Mouse (Mus musculus) forebrain, embryonic 10.5 days (tissue): ENCODE data around the gene Ugt1a9. TPM values are rescaled to one million over a fixed set of nuclear protein-coding genes. Genes with fewer than 3 reads are reported as not detected.

Experiments
- DNase-seq: peaks from one replicate; pipeline ENCODE4 v3.0.0-alpha.2; 2017; ENCODE audit warnings: low spot score; ENCODE audit errors: extremely low spot score
- H3K27ac ChIP-seq: fragments of 300-500 bp; sonication (generic); 2 replicates; pipeline ENCODE4 v1.5.1; 2016; ENCODE audit warnings: mild to moderate bottlenecking
- H3K27me3 ChIP-seq: fragments of 300-500 bp; sonication (generic); 2 replicates; pipeline ENCODE4 v1.6.1; 2016; ENCODE audit warnings: mild to moderate bottlenecking; ENCODE audit not compliant: poor library complexity, severe bottlenecking
- H3K36me3 ChIP-seq: fragments of 300-500 bp; sonication (generic); replicated peaks from 2 replicates; pipeline ENCODE4 v1.6.1; 2016; ENCODE audit warnings: mild to moderate bottlenecking, moderate library complexity
- H3K4me1 ChIP-seq: fragments of 300-500 bp; sonication (generic); 2 replicates; pipeline ENCODE4 v1.6.1; 2016
- H3K4me3 ChIP-seq: fragments of 300-500 bp; sonication (generic); 2 replicates; pipeline ENCODE4 v1.5.1; 2016; ENCODE audit warnings: mild to moderate bottlenecking, moderate library complexity
- H3K9me3 ChIP-seq: fragments of 300-500 bp; sonication (generic); 2 replicates; pipeline ENCODE4 v1.6.1; 2016; ENCODE audit warnings: mild to moderate bottlenecking, moderate library complexity
- WGBS: fragments of 180-500 bp; shearing (Covaris S2); methylation state at CpG from one replicate; pipeline ENCODE4 v1.1.7; 2016; 5-methylcytosine and 5-hydroxymethylcytosine counted together
- polyA plus RNA-seq: library from polyadenylated mRNA; unstranded; fragments of >200 nt; fragmentation: Nextera tagmentation; extraction: Ambion mirVana; gene quantifications from 2 replicates; pipeline ENCODE4 v1.2.1, GENCODE M21; 2016

The Ugt1a9 gene
- polyA plus RNA-seq, 1 experiment from 2014 or later: not detected

DNA sequence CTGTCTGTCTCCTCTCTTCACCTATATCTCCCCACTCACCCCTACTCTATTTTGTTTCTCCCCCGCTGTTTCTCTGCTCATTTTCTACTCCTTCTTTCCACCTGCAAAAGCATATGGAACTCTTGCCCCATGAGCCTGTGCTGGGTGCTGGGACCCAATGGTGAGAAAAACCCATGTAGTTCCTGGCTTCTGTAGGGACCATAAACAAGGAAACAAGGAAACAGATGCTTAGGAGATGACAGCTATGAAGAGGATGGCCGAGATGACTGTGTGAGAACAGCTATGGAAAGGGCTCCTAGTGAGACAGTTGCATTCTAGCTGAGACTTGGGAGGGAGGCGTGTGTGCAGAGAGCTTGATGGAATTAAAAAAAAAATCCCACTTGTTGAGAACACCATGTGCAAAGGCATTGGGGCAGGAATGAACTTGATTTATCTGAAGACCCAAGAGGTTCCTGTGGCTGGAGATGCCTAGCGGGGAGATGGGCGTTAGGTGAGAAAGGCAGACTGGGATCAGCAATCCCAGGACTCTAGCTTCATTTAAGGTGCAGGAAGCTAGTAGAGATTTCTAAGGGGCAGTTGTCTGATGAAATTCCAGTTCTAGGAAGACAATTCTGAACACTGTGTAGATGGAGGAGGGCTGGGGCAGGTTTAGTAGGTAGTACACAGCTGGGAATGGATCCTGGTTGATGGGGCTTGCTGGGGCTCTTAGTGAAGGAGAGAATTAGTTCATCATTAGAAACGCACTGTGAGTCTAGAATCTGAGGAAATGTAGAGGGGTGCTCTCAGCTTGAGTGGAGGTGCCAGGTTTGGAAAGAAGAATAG lies 160.6 kb downstream of the Ugt1a9 start:
- H3K27ac ChIP-seq: no peak overlapping the region
- H3K36me3 ChIP-seq: no peaks in the 10 kb centered on the region
- peaks cover 100% of the 10 kb centered on the region for H3K9me3 ChIP-seq
- no peak overlapping the region for H3K4me3 ChIP-seq
- no peaks in the 10 kb centered on the region for H3K4me1 ChIP-seq
- no peaks in the 10 kb centered on the region for H3K27me3 ChIP-seq
- 80% methylated on average over 6 of the region's 6 CpGs for WGBS
- DNase-seq: no peak

DNA sequence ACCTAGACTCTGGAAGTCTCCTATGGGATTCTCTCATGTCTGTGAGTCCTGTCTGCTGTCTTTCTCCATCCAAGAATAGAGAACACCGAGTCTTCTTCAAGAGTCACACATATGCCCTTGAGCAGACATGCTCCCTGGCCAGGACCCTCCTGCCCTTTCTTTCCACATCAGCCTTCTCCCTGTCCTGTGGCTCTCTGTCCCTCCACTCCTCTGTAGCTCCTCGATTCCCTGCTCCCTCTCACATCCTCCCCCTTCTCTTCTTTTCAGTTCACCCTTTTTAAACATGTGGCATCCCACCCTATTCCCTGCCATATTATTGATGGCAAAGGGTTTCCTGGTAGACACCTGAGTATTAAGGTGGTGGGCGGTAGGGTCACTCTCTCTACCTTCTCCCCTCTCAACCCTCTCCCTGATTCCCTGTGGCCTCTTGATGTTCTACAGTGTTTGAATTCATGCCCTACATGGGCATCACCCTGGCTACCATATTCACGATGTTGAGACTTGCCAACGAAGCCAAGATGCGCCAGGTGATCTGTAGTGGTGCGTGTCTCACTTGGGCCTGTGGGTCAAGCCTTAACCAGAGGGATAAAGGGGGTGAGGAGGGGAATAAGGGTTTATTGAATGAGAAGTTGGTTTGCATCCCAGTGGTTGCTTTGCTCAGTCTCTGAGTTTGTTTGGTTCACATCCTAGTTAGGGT lies 161.4 kb downstream of the Ugt1a9 start:
- Histone ChIP-seq H3K27me3 (no peaks in the 10 kb centered on the region), H3K27ac (no peak overlapping the region), H3K9me3 (peaks cover 98% of the 10 kb centered on the region), H3K4me1 (no peaks in the 10 kb centered on the region), H3K4me3 (no peak overlapping the region), H3K36me3 (no peaks in the 10 kb centered on the region)
- DNase-seq: no peak
- 72% methylated on average over 7 of the region's 7 CpGs for WGBS

DNA sequence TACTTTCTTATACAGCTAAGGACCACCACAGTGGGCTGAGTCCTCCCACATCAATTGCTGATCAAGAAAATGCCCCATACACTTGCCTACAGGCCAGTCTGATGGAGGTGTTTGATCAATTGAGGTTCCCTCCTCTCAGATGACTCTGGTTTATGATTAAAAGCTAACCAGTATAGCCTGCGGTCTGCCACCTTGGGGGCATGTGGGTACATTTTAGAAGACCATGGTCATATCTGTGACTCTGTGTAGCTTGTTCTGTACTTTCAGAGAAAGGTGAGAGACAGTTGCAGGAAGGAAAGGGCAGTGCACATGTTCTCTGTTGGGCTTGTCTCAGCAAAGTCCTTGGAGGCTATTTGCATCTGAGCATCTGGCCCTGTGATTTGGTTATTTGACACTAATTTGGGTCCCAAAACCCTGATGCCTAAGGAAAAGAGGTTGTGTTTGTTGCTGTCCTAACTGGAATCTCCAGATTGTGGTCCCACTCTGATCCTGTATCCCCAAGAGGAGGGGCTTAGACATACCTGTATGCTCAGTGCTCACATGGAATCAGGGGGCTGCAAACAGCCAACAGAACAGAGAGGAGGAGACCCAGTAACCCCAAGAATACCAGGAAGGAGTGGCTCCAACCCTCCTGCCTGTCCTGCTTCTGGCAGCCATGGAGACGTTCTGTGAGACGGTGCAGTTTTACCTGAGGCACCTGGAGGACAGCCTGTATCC lies 162.2 kb downstream of the Ugt1a9 start:
- H3K4me1 ChIP-seq: no peaks in the 10 kb centered on the region
- DNase-seq: no peak
- H3K36me3 ChIP-seq: no peaks in the 10 kb centered on the region
- WGBS: 56% methylated on average over 3 of the region's 3 CpGs
- no peak overlapping the region for H3K4me3 ChIP-seq
- peaks cover 98% of the 10 kb centered on the region for H3K9me3 ChIP-seq
- H3K27ac ChIP-seq: no peak overlapping the region
- no peaks in the 10 kb centered on the region for H3K27me3 ChIP-seq

DNA sequence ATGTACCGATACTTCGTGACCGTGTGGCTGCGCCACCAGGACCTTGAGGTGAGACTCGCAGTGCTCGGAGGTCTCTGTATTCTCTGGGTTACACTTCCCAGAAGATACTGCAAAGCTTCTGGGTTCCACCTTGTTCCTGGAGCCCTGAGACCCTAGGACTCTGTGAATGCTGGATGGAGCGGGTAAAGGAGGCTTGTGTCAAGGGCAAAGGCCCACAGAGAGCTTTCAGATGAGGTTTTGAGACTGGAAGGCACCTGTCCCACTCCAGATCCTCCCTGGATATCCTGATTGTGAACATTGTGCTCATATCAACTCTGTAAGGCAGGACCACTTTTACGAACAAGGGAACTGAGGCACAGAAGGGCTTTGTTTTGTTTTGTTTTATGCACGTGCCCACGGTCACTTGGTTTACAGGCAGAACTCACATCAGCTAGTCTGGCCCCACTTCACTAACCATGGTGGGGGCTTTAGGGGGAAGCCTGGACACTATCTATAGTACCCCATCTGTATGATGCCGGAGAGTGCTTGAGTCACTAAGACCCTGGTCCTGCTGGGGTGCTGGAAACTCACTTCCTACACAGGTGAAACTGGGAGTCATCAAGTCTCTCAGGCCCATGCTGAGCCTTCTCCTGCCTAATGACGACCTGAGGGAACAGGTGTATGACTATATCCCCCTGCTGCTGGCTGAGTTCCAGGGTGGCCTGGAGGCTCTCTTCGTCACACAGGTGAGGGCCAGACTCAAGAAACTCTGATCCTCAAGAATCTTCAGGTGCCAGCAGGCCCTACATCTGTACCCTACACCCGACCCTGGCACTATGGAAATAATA lies 163.0 kb downstream of the Ugt1a9 start:
- H3K4me1 ChIP-seq: no peaks in the 10 kb centered on the region
- DNase-seq: no peak
- no peak overlapping the region for H3K4me3 ChIP-seq
- peaks cover 98% of the 10 kb centered on the region for H3K9me3 ChIP-seq
- 74% methylated on average over 14 of the region's 14 CpGs for WGBS
- H3K27me3 ChIP-seq: no peaks in the 10 kb centered on the region
- no peaks in the 10 kb centered on the region for H3K36me3 ChIP-seq
- H3K27ac ChIP-seq: no peak overlapping the region

DNA sequence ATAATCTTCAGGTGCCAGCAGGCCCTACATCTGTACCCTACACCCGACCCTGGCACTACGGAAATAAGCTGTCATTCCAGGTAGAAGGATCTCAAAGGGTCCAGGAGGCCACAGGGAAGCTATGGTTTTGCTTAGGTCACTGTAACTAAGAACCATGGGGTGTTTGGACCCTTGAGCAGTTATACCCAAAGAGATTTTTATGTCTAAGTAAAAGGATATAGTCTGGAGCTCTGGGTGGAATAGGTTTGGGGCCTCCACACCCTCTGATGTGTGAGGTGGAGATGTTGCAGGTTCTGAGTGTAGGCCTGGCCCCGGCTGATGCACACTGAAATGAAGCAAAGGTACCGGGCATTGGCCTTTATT lies 163.6 kb downstream of the Ugt1a9 start:
- Histone ChIP-seq H3K9me3 (peaks cover 98% of the 10 kb centered on the region), H3K27me3 (no peaks in the 10 kb centered on the region), H3K36me3 (no peaks in the 10 kb centered on the region), H3K27ac (no peak overlapping the region), H3K4me1 (no peaks in the 10 kb centered on the region), H3K4me3 (no peak overlapping the region)
- no peak for DNase-seq
- 68% methylated on average over 4 of the region's 4 CpGs for WGBS

DNA sequence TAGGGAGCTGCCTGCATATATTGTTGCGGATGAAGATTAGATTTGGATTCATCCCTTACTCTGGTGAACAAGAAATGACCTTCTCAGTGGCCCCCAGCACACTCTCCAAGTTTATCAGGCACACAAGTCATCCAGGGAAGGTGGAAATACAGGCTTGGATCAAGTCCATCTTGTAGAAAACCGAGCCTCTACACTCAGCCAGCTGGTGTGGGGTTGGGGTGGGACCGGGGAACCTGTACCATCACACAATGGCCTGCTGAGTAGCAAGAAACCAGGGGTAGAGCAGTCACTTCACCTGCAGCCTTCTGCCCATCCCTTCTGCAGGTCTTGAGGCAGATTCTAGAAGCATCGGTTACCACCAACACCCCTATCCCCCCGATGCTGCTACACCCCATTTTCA lies 164.0 kb downstream of the Ugt1a9 start:
- Histone ChIP-seq H3K4me3 (no peak overlapping the region), H3K36me3 (no peaks in the 10 kb centered on the region), H3K27ac (no peak overlapping the region), H3K4me1 (no peaks in the 10 kb centered on the region), H3K27me3 (no peaks in the 10 kb centered on the region), H3K9me3 (peaks cover 98% of the 10 kb centered on the region)
- DNase-seq: no peak
- 44% methylated on average over 5 of the region's 5 CpGs for WGBS

DNA sequence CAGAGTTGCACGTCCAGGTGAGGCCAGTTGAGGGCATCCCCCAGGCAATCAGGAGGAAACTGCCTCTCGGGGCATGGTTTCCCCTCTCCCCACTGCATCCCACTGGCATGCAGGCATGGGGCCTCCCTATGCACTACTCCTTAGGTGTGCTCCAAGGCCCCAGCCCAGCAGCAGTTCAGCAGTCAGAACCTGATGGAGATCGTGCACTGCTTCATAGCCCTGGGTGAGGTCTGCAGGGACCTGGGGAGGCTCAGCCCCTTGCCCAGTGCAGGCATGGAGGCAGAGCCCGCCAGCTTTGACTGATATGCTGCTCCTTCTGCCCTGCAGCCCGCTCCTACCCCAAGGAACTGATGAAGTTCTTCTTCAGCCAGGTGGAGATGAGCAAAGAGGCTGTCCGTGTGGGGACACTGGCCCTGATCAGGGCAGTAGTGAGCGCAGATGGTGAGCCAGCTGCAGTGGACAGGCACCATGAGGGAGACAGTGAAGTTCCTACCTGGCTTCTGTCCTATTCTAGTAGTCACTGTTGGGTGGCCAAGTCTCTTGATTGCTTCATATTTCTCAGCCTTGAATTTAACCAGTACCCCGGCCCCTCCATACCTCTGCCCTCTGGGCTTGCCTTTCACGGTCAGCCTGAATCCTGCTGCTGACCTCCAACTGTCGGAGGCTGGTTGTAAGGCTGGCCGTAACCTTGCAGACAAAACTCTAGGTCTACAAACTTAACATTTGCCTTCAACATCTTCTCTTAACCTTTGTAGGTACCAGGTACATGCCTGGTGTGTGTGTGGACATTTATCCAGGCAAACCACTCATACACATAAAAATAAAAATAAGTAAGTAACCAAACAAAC lies 164.7 kb downstream of the Ugt1a9 start:
- WGBS: 68% methylated on average over 11 of the region's 11 CpGs
- H3K4me1 ChIP-seq: no peaks in the 10 kb centered on the region

DNA sequence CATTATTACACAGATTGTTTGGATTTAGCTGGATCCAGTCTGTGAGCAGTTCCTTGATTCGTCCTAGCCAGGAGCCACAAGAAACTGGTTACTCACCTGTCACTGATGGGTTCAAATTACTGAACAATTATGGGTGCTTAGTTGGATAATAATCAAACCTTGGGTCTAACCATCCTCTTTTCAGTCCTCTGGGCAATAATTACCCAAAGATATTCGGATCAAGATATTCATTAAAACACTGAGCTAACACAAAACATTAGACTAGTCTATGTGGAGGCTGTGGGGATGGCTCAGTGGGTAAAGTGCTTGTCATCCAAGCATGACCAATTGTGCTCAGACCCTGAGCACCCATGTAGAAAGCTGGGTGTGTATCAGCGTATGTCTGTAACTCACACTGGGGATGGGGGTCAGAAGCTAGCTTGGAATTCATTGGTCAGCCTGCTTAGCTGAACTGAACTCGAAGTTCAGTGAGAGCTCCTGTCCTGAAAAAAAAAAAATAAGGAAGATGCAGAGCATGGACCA lies 165.4 kb downstream of the Ugt1a9 start:
- Histone ChIP-seq H3K4me1 (no peaks in the 10 kb centered on the region), H3K36me3 (no peaks in the 10 kb centered on the region), H3K4me3 (no peak overlapping the region), H3K27ac (no peak overlapping the region), H3K9me3 (peaks cover 98% of the 10 kb centered on the region), H3K27me3 (no peaks in the 10 kb centered on the region)
- DNase-seq: no peak
- 71% methylated on average over 4 of the region's 4 CpGs for WGBS

More for the DNA sequence above, 164.7 kb downstream of the Ugt1a9 start:
- Histone ChIP-seq H3K36me3 (no peaks in the 10 kb centered on the region), H3K9me3 (peaks cover 98% of the 10 kb centered on the region), H3K27me3 (no peaks in the 10 kb centered on the region), H3K27ac (no peak overlapping the region), H3K4me3 (no peak overlapping the region)
- DNase-seq: no peak

DNA sequence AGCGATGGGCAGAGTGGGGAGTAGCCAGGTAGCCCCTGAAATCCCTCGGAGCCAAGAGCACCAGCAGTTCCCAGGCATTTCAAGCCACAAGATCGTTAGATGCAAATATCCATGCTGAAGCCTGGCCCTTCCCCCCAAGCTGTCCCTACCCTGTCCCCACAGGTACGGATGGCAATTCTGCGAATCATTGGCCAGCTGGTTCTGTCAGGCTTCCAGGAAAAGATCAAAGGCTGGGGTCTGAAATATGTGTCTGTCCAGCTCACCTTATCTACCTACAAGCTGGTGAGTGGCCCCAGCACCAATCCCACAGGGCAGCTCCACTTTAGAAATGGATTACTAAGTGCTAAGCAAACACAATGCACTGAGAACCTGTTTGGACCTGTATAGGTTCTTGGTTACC lies 166.7 kb downstream of the Ugt1a9 start:
- Histone ChIP-seq H3K27ac (no peak overlapping the region), H3K4me3 (no peak overlapping the region), H3K4me1 (no peaks in the 10 kb centered on the region), H3K9me3 (peaks cover 98% of the 10 kb centered on the region), H3K36me3 (no peaks in the 10 kb centered on the region), H3K27me3 (no peaks in the 10 kb centered on the region)
- 80% methylated on average over 5 of the region's 5 CpGs for WGBS
- DNase-seq: no peak

DNA sequence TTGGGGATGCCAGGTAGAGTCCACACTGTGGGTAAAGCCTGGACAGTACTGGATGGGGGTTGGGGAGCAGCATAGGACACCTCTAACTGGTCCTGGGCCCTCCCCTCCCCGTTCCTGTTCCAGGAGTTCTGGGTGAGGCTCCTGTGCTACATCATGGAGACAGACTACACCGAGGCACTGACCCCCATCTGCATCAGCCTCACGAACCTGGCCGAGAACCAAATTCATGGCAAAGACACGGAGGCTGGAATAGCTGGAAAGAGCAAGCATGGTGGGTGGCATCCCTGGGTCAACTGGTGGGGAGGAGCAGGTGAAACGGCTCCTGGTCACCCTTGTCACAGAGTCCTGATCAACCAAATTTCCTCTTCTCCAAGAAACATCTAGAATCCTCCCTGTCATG lies 168.2 kb downstream of the Ugt1a9 start:
- H3K36me3 ChIP-seq: no peaks in the 10 kb centered on the region
- 78% methylated on average over 6 of the region's 6 CpGs for WGBS

DNA sequence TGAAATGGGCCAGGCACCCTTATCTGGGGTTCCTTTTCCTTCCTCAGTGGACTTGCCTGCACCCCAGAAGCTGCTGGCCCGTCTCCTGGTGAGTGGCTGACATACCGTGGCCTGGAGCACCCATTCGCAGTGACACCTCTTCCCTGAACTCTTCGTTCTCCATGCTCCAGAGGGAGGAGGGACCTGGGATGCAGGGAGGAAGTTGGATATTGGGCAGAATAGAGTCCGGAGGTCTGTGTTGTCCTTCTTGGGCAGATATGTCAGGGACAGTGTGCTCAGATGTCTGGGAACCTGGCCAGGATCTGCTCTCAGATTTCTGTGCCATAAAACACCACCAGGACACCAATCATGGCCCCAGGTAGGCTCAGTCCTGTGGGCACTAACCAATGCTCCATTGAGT lies 169.5 kb downstream of the Ugt1a9 start:
- H3K27ac ChIP-seq: no peak overlapping the region
- no peaks in the 10 kb centered on the region for H3K27me3 ChIP-seq
- H3K4me1 ChIP-seq: no peaks in the 10 kb centered on the region
- no peak overlapping the region for H3K4me3 ChIP-seq
- no peaks in the 10 kb centered on the region for H3K36me3 ChIP-seq
- H3K9me3 ChIP-seq: peaks cover 98% of the 10 kb centered on the region
- 76% methylated on average over 5 of the region's 5 CpGs for WGBS
- DNase-seq: no peak

More for the DNA sequence above, 168.2 kb downstream of the Ugt1a9 start:
- no peaks in the 10 kb centered on the region for H3K27me3 ChIP-seq
- no peak overlapping the region for H3K4me3 ChIP-seq
- peaks cover 98% of the 10 kb centered on the region for H3K9me3 ChIP-seq
- no peak overlapping the region for H3K27ac ChIP-seq
- DNase-seq: no peak
- H3K4me1 ChIP-seq: no peaks in the 10 kb centered on the region
